Mouse (Mus musculus) G1E-ER4 (cell line): ENCODE data around the gene Slc25a17. TPM values are rescaled to one million over a fixed set of nuclear protein-coding genes. Genes with fewer than 3 reads are reported as not detected.

Experiments used
- GATA1 ChIP-seq: IDR thresholded peaks from one replicate; pipeline ENCODE4 v1.8.0; 2012; ENCODE audit warnings: low read length, inconsistent platforms
- polyA plus RNA-seq: library from polyadenylated mRNA; stranded (reverse); fragments of >175 nt; gene quantifications from 2 replicates; pipeline ENCODE4 v1.2.3, GENCODE M21; 2012

The Slc25a17 gene
- 1.1 and 1.7 TPM in 2 replicates for polyA plus RNA-seq

DNA sequence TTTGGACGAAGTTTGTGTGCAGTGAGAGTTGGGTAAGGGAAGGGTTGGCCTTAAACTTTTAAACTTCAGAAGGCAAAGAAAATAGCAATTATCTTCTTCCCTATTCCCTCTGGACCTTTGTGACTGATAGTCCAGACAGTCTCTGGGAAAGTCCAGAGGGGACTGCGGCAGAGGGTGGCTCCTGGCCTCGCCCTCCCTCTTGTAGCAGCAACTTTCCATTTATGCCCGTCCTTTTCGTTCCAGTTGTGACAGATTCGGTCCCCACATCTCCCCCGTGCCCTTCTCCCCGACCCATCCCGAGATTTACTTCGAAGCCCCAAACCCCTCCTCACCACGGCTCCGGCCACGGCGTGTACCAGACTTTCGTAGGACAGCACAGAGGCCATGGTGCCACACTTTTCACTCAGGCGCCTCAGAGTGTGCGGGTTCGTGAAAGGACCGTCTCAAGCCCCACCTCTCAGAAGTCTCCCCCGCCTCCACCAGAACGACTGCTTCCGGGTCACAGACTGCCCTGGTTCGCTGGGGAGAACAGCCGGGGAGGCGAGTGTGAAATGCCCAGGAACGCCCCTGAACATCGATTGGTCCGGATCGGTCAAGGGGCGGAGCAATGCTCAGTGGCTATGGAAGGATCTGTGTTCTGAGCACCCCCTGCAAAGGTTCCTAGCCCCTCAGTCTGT lies at the start of gene Slc25a17:
Slc25a17 (minus strand) TSS at position 468 of the 677 bp plus-strand sequence.
- no peak for TF ChIP-seq GATA1

DNA sequence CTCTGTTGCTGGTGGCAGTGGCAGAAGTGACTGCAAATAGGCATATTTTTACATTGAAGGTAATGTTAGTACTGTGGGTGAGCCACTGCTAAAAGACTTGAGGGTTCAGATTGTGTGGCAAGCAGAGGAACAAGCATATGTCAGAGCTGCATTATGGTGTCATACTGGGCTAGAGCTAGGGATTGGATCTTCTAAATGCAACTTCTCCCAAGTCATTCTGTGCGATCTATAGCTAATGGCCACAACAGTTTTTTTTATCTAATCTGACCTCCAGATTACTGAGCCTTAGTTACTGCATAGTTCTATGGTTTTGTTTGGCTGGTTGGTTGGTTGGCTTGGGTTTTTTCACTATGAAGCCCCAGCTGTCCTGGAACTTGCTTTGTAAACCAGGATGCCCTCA lies 47.6 kb upstream of the Slc25a17 start, which contains the start of gene Dnajb7:
Dnajb7 (minus strand) TSS at position 101 of the 400 bp plus-strand sequence.
- no peak for TF ChIP-seq GATA1

DNA sequence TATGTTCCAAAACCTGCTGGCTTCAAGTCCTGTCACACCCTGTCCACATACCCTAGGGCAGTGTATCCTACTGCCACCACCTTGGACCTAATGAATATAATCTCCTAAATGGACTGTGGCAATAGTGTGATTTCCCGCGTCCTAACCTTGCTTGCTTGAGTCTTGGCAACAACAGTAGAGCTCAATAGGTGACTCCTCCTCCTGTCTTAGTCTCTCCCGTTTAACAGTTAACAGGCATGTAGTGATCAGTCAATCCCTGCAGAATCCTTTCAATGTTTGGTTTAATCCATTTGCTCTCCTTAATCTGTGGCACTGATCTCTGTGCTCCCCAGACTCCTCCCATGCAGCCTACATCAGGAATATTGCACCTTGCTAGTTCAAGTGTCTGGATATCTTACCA lies 44.4 kb upstream of the Slc25a17 start:
- TF ChIP-seq GATA1, result no peak

DNA sequence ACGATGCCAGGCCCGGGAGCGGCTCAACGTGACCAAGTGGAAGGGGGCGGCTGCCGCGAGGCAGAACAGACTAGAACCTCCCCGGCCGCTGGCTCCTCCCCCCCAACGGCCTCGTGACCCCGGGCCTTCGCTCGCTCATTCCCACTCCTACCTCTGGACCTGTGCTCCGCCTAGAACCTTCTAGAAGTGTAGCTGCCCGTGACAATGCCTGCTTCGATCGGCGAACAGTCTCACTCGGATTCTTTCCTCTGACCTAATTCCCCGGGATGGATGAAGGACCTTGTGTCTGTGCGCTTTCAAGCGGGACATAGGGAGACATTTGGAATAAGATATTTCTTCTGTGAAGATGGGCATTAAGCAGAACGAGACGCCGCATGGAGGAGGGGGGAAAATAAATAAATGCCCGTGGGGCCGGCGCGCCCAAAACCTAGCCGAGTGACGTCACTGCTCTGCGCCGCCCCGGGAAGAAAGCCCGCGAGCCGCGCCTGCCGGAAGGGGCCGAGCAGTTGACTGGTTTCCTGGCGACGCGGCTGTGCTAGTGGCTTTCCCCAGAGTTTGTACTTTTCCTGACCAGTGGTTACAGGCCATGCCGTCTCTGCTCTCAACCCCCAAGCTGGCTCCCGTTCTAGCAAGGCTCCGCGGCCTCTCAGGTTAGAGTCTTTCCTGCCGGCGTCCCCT lies 39.2 kb upstream of the Slc25a17 start, which contains the start of the genes St13 and Xpnpep3:
St13 (minus strand) TSS at position 440 of the 678 bp plus-strand sequence.
Xpnpep3 (plus strand) TSS at position 501 of the 678 bp plus-strand sequence.
- TF ChIP-seq GATA1, result no peak

DNA sequence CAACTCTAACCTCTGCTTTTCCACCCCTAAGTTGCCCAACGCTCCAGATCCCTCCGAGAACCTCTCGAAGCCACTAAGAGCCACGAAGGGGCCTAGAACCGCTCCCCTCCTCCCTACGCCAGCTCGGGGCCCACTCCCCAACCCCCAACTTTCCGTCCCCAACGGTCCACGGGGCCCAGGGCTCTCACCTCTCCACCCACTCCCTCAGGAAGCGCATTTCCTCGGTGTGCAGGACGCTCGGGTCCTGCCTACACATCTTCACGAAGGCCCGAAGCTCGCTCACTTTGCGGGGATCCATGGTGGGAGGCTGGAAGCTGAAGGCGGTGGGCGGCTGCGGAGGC lies 38.7 kb upstream of the Slc25a17 start:
- no peak for TF ChIP-seq GATA1

DNA sequence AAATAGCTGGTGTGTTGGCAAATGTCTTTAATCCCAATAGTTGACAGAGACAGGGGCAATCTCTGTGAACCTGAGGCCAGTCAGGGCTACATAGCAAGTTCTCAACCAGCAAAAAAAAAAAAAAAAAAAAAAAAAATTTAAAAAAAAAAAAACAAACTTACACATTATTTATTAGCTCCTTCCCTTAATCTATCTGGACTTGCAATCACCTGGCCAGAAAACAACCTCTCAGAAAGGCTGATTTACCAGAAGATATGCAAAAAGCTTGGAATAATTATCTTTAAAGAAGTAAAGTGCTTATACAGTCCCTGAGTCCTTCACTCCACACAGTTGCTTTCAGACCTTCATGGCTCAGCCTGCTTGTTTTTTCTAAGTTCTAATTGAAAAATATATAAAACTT lies 37.6 kb upstream of the Slc25a17 start:
- TF ChIP-seq GATA1, result no peak

DNA sequence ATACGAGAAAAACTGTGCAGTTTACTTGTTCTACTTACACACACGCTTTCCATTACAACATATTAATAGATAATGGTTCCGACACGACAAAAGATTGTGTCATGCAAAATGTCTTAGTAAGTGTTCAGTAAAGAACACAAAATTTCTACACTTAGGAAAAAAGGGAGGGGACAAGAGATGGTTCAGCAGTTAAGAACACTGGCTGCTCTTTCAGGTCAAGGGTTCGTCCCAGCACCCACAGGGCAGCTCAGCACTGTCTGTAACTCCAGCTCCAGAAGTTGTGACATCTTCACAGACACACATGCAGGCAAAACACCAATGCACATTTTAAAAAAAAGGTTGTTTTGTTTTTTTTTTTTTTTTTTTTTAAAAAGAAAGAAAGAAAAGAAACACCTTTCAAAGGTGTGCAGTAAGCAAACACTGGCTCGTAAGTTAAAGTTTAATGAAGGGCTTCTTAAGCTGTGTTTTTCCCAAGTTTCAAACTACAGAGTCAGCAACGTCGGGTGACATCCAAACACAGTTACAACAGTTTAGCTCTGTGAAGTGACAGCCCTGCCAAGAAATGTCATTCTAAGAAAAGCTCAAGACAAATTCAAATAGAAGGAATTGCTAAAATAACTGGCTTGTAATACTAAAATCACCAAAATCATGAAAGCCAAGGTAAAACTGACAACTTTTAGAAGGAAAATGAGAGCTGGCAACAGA lies 33.8 kb upstream of the Slc25a17 start:
- no peak for TF ChIP-seq GATA1

DNA sequence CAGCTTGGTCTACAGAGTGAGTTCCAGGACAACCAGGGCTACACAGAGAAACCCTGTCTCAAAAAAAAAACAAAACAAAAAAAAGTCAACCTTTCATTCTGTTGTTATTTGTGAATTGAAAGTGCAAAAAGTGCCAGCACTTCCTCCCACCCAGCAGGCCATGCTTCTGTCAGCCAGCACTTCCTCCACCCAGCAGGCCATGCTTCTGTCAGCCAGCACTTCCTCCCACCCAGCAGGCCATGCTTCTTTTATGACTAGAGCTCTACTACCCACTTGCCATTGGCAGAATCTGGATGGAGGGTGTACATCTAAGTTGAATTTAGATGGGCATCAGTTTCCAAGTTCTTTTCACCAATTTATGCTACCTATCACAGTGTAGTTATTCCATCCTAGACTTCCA lies 32.4 kb upstream of the Slc25a17 start:
- no peak for TF ChIP-seq GATA1

DNA sequence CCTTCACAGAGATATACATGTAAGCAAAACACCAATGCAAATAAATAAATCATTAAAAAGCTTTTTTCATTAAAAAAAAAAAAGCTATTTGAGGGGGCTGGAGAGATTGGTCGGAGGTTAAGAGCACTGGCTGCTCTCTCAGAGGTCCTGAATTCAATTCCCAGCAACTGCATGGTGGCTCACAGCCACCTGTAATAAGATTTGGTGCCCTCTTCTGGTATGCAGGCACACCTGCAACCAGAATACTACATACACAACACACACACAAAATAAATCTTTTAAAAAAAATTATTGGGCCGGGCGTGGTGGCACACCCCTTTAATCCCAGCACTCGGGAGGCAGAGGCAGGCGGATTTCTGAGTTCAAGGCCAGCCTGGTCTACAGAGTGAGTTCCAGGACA lies 25.7 kb upstream of the Slc25a17 start:
- no peak for TF ChIP-seq GATA1

DNA sequence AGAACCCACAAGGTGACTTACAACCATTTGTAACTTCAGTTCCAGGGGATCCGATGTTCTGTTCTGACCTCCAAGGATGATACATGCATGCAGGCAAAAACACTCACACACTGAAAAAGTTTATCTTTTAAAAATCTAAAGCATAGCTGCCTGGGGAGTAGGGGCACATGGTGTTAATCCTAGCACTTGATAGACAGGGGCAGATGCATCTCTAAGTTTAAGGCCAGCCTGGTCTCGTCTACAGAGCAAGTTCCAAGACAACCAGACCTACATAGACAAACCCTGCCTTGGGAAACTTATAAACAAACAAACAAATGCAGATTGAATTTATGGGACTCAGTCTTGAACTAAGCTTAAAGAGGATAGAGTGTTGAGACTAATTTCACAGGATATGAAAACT lies 18.2 kb upstream of the Slc25a17 start:
- no peak for TF ChIP-seq GATA1

DNA sequence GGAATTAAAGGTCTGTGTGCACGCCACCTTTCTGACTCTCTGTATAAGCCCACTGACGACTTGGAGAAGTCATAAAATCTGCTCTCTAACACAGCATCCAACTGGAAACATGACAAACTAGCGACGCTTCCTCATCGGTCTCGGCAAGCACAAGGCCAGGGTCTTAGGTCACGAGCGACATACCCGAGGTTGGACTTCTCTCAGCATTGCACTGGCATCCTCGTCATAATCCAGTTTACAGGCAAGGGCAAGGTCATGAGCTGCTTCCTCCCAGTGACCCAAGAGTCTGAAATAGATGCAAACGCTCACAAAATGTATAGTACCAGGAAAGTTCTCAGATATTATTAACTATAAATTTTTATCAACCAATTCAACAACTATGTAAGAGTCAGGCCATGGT lies 14.0 kb upstream of the Slc25a17 start:
- no peak for TF ChIP-seq GATA1

DNA sequence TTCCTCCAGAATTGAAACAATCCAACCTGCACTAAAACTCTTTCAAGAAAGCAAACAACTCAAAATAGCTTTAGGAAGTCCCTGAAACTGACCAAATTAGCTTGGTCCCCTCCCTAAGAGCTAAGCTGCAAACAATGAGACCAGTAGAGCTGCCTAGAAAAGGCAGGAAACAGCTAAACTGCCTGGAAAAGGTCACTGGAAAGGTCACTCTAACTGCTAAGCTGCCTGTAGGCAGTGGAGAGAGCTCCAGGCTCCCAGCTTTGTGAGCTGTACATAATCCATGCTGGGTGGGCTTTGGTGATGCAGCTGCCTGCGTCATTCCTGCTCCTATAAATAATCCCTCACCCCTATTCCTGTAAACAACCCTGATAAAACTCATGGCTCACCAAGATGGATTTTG lies 9.7 kb upstream of the Slc25a17 start:
- no peak for TF ChIP-seq GATA1

DNA sequence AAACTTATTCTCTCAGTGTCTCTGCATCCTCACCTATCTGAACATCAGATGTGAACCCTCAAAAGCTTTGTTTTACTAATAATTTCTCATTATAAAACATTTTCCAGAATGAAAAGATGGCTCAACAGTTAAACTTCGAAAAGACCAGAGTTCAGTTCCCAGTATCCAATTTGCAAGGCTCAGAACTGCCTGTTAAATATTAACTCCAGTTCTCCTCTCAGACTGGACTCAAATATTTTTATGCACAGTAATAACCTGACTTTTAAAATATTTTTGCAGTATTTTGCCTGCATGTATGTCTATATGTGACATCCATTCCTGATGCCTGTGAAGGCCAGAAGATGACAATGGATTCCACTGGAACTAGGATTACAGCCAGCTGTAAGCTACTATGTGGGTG lies 8.0 kb upstream of the Slc25a17 start:
- TF ChIP-seq GATA1, result no peak

DNA sequence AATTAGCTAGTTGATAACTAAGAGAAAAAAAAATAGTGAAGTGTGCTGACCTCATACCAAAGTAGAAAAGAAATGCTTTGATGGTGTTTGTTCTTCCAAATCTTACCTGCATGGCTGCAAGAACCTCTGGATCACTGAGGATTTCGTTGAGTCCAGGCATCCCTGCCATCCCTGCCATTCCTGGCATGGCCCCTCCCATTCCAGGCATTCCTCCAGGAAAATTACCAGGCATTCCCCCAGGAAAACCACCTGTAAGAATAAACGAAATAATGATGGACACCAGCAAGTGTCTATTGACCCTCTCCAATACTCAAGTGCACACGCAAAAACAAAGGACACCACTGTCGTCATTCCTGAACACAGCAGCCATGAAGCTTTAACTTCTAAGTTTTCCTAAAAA lies 5.6 kb upstream of the Slc25a17 start:
- TF ChIP-seq GATA1, result no peak

DNA sequence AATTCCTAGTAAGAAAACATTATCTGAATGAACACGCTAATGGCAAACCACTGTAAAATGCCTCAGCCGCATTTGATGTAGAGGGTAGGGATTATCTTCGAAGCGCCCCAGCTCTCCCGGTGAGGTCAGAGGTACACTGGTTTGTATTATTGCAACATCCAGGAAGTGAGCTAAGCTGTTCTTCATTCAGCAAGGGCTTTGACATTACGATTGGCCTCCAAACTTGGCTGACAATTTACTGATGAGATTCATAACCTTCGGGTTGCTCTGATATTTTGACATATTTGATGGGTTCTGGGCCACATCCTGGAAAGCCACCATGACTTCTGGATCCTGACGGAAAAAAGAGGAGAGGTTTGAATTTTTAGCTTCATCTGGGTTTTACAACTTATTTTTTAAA lies 4.6 kb upstream of the Slc25a17 start:
- no peak for TF ChIP-seq GATA1

DNA sequence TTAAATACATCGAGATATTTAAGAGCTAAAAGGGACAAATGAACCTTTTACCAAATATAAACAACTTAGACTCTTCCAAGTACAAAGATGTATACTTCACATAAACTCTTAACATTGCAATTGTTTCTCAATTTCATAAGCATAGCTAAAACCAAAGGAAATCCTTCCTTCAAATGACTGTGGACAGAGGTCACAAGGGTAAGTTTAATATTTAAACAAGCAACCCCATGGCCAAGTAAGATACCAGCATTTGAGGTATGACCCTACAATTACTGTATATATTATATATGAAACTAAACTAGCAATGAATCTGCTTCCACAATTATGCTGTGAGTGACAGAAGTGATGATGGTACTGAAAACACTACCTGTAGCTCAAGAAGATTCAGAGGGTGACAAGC lies 3.7 kb upstream of the Slc25a17 start:
- TF ChIP-seq GATA1, result no peak
